8 mouse cellular contexts compared by ENCODE assay signal in the genomic region with DNA sequence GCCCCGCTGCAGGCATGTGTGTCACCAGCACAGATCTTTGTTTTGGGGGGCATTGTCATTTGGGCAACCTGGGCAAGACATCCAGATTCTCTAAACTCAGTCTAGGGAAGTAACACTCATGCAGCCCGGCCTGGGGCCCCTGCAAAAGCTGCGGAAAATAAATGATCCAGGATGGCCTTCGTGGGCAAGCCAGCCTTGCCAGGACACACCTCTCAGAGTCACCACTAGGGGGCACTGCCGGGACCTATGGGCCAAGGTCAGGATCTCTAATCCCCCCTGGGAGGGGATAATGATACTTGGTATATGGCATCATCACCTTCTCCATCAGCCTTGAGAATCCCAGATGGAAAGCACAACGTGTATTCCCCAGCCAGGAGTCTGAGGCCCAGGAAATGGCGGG. TPM values are rescaled to one million over a fixed set of nuclear protein-coding genes. Genes with fewer than 3 reads are reported as not detected.
DNase-seq lines count a peak whose midpoint lies in the region; ATAC-seq and TF ChIP-seq lines count a peak whose summit lies in the region.

No protein-coding gene starts in this region.

- H3K36me3 ChIP-seq in kidney, adult 2 months (ENCODE audit: control insufficient read depth, insufficient read depth, low read length) = no peaks in the 10 kb centered on the region
- peaks cover 12% of the 10 kb centered on the region; the same call in 1 of the 2 replicates for H3K36me3 ChIP-seq in kidney, embryonic 16.5 days (ENCODE audit: insufficient read depth, low read length)
- H3K36me3 ChIP-seq in ES-E14 (ENCODE audit: control insufficient read depth, insufficient read depth, low read length, poor library complexity, severe bottlenecking) = no peaks in the 10 kb centered on the region
- H3K36me3 ChIP-seq in heart, postnatal 0 days (replicated peaks; ENCODE audit: control insufficient read depth, insufficient read depth, low read length) = no peaks in the 10 kb centered on the region

- no peak overlapping the region for H3K4me3 ChIP-seq in kidney, adult 2 months (ENCODE audit: insufficient read depth, low read depth, low read length)
- H3K4me3 ChIP-seq in kidney, embryonic 16.5 days (ENCODE audit: low read length) = no peak overlapping the region
- no peak overlapping the region for H3K4me3 ChIP-seq in ES-E14 (ENCODE audit: insufficient read depth in 1 of 2, low read depth in 1 of 2, low read length in 2 of 2, poor library complexity in 1 of 2, severe bottlenecking in 1 of 2)
- no peak overlapping the region for H3K4me3 ChIP-seq in heart, postnatal 0 days (ENCODE audit: low read depth, low read length)

- no peak overlapping the region for H3K9ac ChIP-seq in kidney, embryonic 16.5 days (replicated peaks; ENCODE audit: low read length)
- H3K9ac ChIP-seq in ES-E14 (ENCODE audit: insufficient read depth, low read depth, low read length, poor library complexity, severe bottlenecking) = no peak overlapping the region
- no peak overlapping the region for H3K9ac ChIP-seq in heart, postnatal 0 days (replicated peaks; ENCODE audit: low read depth, low read length)

- no peaks in the 10 kb centered on the region for H3K27me3 ChIP-seq in kidney, adult 2 months (replicated peaks; ENCODE audit: control insufficient read depth, insufficient read depth, low read length)
- no peaks in the 10 kb centered on the region for H3K27me3 ChIP-seq in kidney, embryonic 16.5 days (ENCODE audit: insufficient read depth, low read length)
- no peaks in the 10 kb centered on the region for H3K27me3 ChIP-seq in heart, postnatal 0 days (ENCODE audit: control insufficient read depth, insufficient read depth, low read length)

- peak; percentile 51 for DNase-seq in kidney, adult 2 months
- peak; percentile 40 for DNase-seq in ES-E14 (ENCODE audit: low read depth, low spot score)
- DNase-seq in c-Kit-positive CD71-positive TER-119-positive erythroid progenitor cells, embryonic 14.5 days (ENCODE audit: low spot score) = peak; percentile 23
- DNase-seq in heart, postnatal 0 days (ENCODE audit: low spot score) = no peak
- peak; percentile 65 for DNase-seq in lung, postnatal 14 days
- peak; percentile 53 for DNase-seq in thymus, postnatal 0 days (ENCODE audit: low spot score)

- H3K27ac ChIP-seq in kidney, adult 2 months (ENCODE audit: insufficient read depth, low read depth, low read length) = no peak overlapping the region
- no peak overlapping the region for H3K27ac ChIP-seq in kidney, embryonic 16.5 days (ENCODE audit: low read length)
- no peak overlapping the region for H3K27ac ChIP-seq in ES-E14 (ENCODE audit: insufficient read depth, low read depth, low read length, poor library complexity, severe bottlenecking)
- peak overlapping the region; percentile 81 for H3K27ac ChIP-seq in heart, postnatal 0 days (ENCODE audit: low read depth)

- H3K4me1 ChIP-seq in kidney, adult 2 months (ENCODE audit: control insufficient read depth, insufficient read depth, low read length) = peaks cover 12% of the 10 kb centered on the region
- peaks cover 12% of the 10 kb centered on the region; the same call in 1 of the 2 replicates for H3K4me1 ChIP-seq in kidney, embryonic 16.5 days (ENCODE audit: insufficient read depth, low read length)
- H3K4me1 ChIP-seq in ES-E14 (ENCODE audit: control insufficient read depth in 2 of 2, insufficient read depth in 2 of 2, low read length in 2 of 2, poor library complexity in 1 of 2) = no peaks in the 10 kb centered on the region
- H3K4me1 ChIP-seq in heart, postnatal 0 days (ENCODE audit: control insufficient read depth, insufficient read depth) = peaks cover 74% of the 10 kb centered on the region

- TF ChIP-seq EP300 in heart, postnatal 0 days (IDR thresholded peaks at IDR 0.05; ENCODE audit: low read depth) = peak; percentile 15; the same call in 1 of the 2 replicates

- H3K9me3 ChIP-seq in kidney, embryonic 16.5 days (ENCODE audit: low read length) = no peaks in the 10 kb centered on the region
- no peaks in the 10 kb centered on the region for H3K9me3 ChIP-seq in ES-E14 (ENCODE audit: control insufficient read depth, insufficient read depth, low read depth, low read length)
- no peaks in the 10 kb centered on the region for H3K9me3 ChIP-seq in heart, postnatal 0 days (replicated peaks; ENCODE audit: control insufficient read depth, low read length)

- peak; percentile 57 for TF ChIP-seq CTCF in kidney, adult 2 months (conservative IDR thresholded peaks at IDR 0.05; ENCODE audit: insufficient read depth, insufficient read length, low read depth, low read length)
- TF ChIP-seq CTCF in heart, postnatal 0 days (IDR thresholded peaks at IDR 0.05; ENCODE audit: low read depth) = peak; percentile 60

- in situ Hi-C loops in ES-E14 (cut with MboI; ENCODE audit: low sequenced_read_pairs in 2 of 2, unreplicated experiment in 2 of 2) = no loop called here

- ATAC-seq in kidney, embryonic 16.5 days (ENCODE audit: low FRiP score, low TSS enrichment) = no peak
- ATAC-seq in heart, postnatal 0 days (ENCODE audit: insufficient read depth, low read depth) = no peak
- ATAC-seq in erythroblast, adult 5-6 weeks (replicated peaks; ENCODE audit: low FRiP score, poor library complexity, severe bottlenecking) = no peak; the same call in 1 of the 2 replicates

- no peak overlapping the region for H3K4me2 ChIP-seq in kidney, embryonic 16.5 days (replicated peaks; ENCODE audit: low read depth, low read length)
- no peak overlapping the region for H3K4me2 ChIP-seq in heart, postnatal 0 days (ENCODE audit: low read depth, low read length)

- WGBS in kidney, adult 2 months = 64% methylated on average over 7 of the region's 7 CpGs
- WGBS in kidney, embryonic 16.5 days = 54% methylated on average over 7 of the region's 7 CpGs
- WGBS in heart, postnatal 0 days = 22% methylated on average over 7 of the region's 7 CpGs

- TF ChIP-seq POLR2A in kidney, adult 2 months (IDR thresholded peaks at IDR 0.05; ENCODE audit: low read depth, low read length) = no peak

TF ChIP-seq in ES-E14, 5 proteins besides CTCF, POLR2A, EP300 and RAD21:
- no peak for TF ChIP-seq ZC3H11A (IDR thresholded peaks at IDR 0.05; ENCODE audit: borderline replicate concordance, low read depth, low read length)
- TF ChIP-seq MAFK (IDR thresholded peaks at IDR 0.05; ENCODE audit: insufficient read depth, low read depth, low read length) = no peak
- no peak for TF ChIP-seq CHD2 (IDR thresholded peaks at IDR 0.05; ENCODE audit: low read depth, low read length)
- TF ChIP-seq ZNF384 (IDR thresholded peaks at IDR 0.05; ENCODE audit: low read depth, low read length) = no peak
- TF ChIP-seq HCFC1 (IDR thresholded peaks at IDR 0.05; ENCODE audit: borderline replicate concordance, insufficient read depth, low read length) = no peak

RNA-seq across cellular contexts. Expression of gene Sardh, which starts 37.9 kb away (rescaled TPM):
- 232 and 278 TPM in 2 replicates for polyA plus RNA-seq in kidney, adult 2 months (2012; rRNA removed)
- polyA plus RNA-seq in kidney, embryonic 16.5 days (2015; fragmentation: Nextera tagmentation; extraction: Ambion mirVana) = 64.7 and 71.3 TPM in 2 replicates
- total RNA-seq in ES-E14 (2012; rRNA removed) = 0.69 and 0.89 TPM in 2 replicates
- total RNA-seq in heart, postnatal 0 days (2014; rRNA removed; ENCODE audit: low replicate concordance) = 31.6 and 46.8 TPM in 2 replicates
- 18.1 and 20.7 TPM in 2 replicates for polyA plus RNA-seq in heart, postnatal 0 days (2015; fragmentation: Nextera tagmentation; extraction: Ambion mirVana)
- 3.2 and 3.6 TPM in 2 replicates for polyA plus RNA-seq in thymus, postnatal 0 days (2015; fragmentation: Nextera tagmentation; extraction: Ambion mirVana)
- not detected in 2 replicates for total RNA-seq in erythroblast, adult 5-6 weeks (2015; ENCODE audit: low replicate concordance)
- total RNA-seq in erythroblast, adult 5-6 weeks (2017; ENCODE audit: low replicate concordance) = 0.60 TPM in 1 of 2 replicates, not detected in the other

RNA-seq across cellular contexts. Expression of gene Dbh, which starts 45.2 kb away (rescaled TPM):
- polyA plus RNA-seq in kidney, adult 2 months (2012; rRNA removed) = 3.1 and 10.1 TPM in 2 replicates
- polyA plus RNA-seq in kidney, embryonic 16.5 days (2015; fragmentation: Nextera tagmentation; extraction: Ambion mirVana) = 3.0 and 7.1 TPM in 2 replicates
- total RNA-seq in ES-E14 (2012; rRNA removed) = not detected in 2 replicates
- total RNA-seq in heart, postnatal 0 days (2014; rRNA removed; ENCODE audit: low replicate concordance) = not detected in 2 replicates
- 1.7 TPM in 2 replicates for polyA plus RNA-seq in heart, postnatal 0 days (2015; fragmentation: Nextera tagmentation; extraction: Ambion mirVana)
- 0.08 and 0.15 TPM in 2 replicates for polyA plus RNA-seq in thymus, postnatal 0 days (2015; fragmentation: Nextera tagmentation; extraction: Ambion mirVana)
- not detected in 2 replicates for total RNA-seq in erythroblast, adult 5-6 weeks (2015; ENCODE audit: low replicate concordance)
- total RNA-seq in erythroblast, adult 5-6 weeks (2017; ENCODE audit: low replicate concordance) = not detected in 2 replicates
